Mouse (Mus musculus) hindbrain, embryonic 15.5 days (tissue): ENCODE data around the gene Mrps18c. TPM values are rescaled to one million over a fixed set of nuclear protein-coding genes. Genes with fewer than 3 reads are reported as not detected.

Experiments
- polyA plus RNA-seq: library from polyadenylated mRNA; unstranded; fragments of >200 nt; fragmentation: Nextera tagmentation; extraction: Ambion mirVana; gene quantifications from 2 replicates; pipeline ENCODE4 v1.2.1, GENCODE M21; 2015

Mrps18c gene
- polyA plus RNA-seq, 1 experiment from 2014 or later = 146 TPM

Other genes starting within 250 kb of the Mrps18c start
- 0.35 and 3.9 TPM in 2 replicates for gene Plac8, start 226.4 kb upstream of the Mrps18c start, polyA plus RNA-seq
- gene Coq2, start 123.5 kb upstream of the Mrps18c start, polyA plus RNA-seq = 52.2 and 52.3 TPM in 2 replicates
- gene Hpse, start 78.9 kb upstream of the Mrps18c start, polyA plus RNA-seq = 0.50 and 0.53 TPM in 2 replicates
- 18.2 and 18.5 TPM in 2 replicates for gene Helq, start within 50 bp of the Mrps18c start, polyA plus RNA-seq
- 14.0 and 15.7 TPM in 2 replicates for gene Abraxas1, start 22.3 kb downstream of the Mrps18c start, polyA plus RNA-seq
- gene Gpat3, start 47.1 kb downstream of the Mrps18c start, polyA plus RNA-seq = 0.93 and 2.5 TPM in 2 replicates